Mouse (Mus musculus): ENCODE measurements around the gene Zfp963.
A peak's percentile ranks its signal among the peaks of the same experiment; 100 is the strongest.
"Not testable (repeated sequence)": the region's sequence is repeated elsewhere in the genome, so short reads cannot be mapped to it uniquely, and the experiment has no call there.

Zfp963 gene

GRCm38 (mm10) chr8:69740763-69741162 lies 9.0 kb downstream of the Zfp963 start:
- DNase-seq (ENCODE audit: low spot score) = no peak

- DNase-seq (ENCODE audit: low spot score) = no peak
Observed at GRCm38 (mm10) chr8:69735495-69735894, 14.3 kb downstream of the Zfp963 start.

GRCm38 (mm10) chr8:69717232-69717580 lies 32.6 kb downstream of the Zfp963 start:
- DNase-seq (ENCODE audit: low spot score) = no peak

GRCm38 (mm10) chr8:69716403-69717231 lies 33.2 kb downstream of the Zfp963 start:
- DNase-seq (ENCODE audit: low spot score) = peak; percentile 97

DNA sequence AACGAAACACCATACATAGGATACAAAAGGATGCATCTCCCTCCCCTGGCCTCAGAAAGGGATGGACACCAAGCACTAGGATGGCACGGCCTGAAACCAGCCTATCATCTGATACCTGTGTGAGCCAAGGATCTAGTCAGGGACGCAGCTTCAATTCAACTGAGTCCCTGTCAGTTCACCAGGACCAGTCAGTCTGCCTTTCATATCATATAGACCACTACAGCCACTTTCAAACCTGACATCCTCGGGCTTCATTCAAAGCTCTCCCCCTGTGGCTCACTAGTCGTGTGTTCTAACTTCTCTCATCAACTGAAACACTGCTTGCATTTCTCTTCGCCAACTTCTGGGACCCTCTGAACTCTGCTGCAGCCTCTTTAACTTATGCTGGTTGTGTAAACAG lies 34.4 kb downstream of the Zfp963 start:
- no peak for DNase-seq (ENCODE audit: low spot score)

DNA sequence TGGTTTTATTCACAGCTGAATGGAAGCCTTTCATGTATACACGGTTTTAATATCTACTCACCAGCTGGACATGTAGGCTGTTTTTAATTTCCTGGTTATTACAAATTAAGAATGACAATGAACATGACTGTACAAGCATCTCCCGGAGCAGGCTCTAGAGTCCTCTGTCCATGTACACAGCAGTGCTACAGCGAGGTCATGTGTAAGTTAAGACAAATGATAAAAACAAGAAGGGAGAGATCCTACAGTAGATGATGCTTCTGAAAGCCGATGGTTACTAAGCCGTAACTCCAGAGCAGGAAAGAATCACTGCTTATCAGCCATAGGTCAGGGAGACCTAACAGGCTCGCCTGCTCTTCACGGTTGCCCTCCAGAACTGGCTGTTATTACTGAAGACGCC lies 36.3 kb downstream of the Zfp963 start:
- no peak for DNase-seq (ENCODE audit: low spot score)

- not testable (repeated sequence) for DNase-seq (ENCODE audit: low spot score)
Observed at GRCm38 (mm10) chr8:69710624-69711023, 39.1 kb downstream of the Zfp963 start, which contains the start of gene Zfp869. Zfp869 (minus strand) TSS chr8:69710724.

DNA sequence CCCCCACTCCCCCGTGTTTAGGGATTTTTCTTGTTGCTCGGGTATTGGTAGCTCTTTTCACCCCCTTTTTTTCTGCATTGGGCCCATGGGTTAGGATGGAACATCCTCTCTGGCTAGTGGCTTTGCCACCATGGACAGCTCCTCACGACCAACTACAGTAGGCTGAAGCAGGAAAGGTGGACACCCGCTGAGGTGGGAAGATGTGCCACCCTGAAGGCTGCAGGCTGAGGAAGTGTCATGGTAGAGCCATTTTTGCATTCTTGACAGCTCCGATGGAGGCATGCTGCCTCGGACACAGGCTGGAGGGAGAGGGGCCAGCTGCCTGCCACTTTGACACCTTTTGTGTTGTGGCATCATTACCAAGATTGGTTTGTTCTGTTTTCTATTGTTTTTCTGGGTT lies 48.0 kb downstream of the Zfp963 start:
- DNase-seq (ENCODE audit: low spot score) = no peak
